Mouse (Mus musculus) embryonic fibroblast, embryonic 13.5 days (primary cell): ENCODE measurements around the gene Morc3.

Experiments used
- CTCF ChIP-seq: IDR thresholded peaks from 2 replicates; pipeline ENCODE4 v1.5.1; 2011; ENCODE audit warnings: mild to moderate bottlenecking, control low read depth, low read length, moderate library complexity, borderline replicate concordance; ENCODE audit not compliant: insufficient read depth
- POLR2A ChIP-seq: IDR thresholded peaks from 2 replicates; pipeline ENCODE4 v1.6.1; 2011; ENCODE audit warnings: low read depth, mild to moderate bottlenecking, control low read depth, low read length, moderate library complexity

GRCm38 (mm10) chr16:93830071-93830470, 1.9 kb upstream of the Morc3 start:
- TF ChIP-seq CTCF, result no peak
- no peak for TF ChIP-seq POLR2A
